Mouse (Mus musculus) erythroblast, adult 5-6 weeks (primary cell): Measurements from ENCODE around the gene Wnk2. TPM values are rescaled to one million over a fixed set of nuclear protein-coding genes. Genes with fewer than 3 reads are reported as not detected.
A peak's percentile ranks its signal among the peaks of the same experiment; 100 is the strongest.

ENCODE experiments used
- ATAC-seq: replicated peaks from 2 replicates; pipeline ENCODE4 v1.8.0; 2016; ENCODE audit warnings: moderate number of reproducible peaks, mild to moderate bottlenecking, moderate TSS enrichment, inconsistent platforms; ENCODE audit not compliant: poor library complexity, low FRiP score, severe bottlenecking
- total RNA-seq, 2 experiments: library from RNA; stranded (forward) in 1 of 2; stranded (reverse) in 1 of 2; fragments of 150-400 nt in 1 of 2; fragments of 200-764, 138-1000 nt in 1 of 2; gene quantifications; 2 replicates each; pipeline versions ENCODE4 v1.2.3 to v1.2.4; 2015 to 2017; ENCODE audit warnings: low replicate concordance in 2 of 2

The Wnk2 gene
- total RNA-seq, 2 experiments from 2014 or later, result not detected

GRCm38 (mm10) chr13:49180274-49180673, 32.5 kb upstream of the Wnk2 start:
- no peak for ATAC-seq

DNA sequence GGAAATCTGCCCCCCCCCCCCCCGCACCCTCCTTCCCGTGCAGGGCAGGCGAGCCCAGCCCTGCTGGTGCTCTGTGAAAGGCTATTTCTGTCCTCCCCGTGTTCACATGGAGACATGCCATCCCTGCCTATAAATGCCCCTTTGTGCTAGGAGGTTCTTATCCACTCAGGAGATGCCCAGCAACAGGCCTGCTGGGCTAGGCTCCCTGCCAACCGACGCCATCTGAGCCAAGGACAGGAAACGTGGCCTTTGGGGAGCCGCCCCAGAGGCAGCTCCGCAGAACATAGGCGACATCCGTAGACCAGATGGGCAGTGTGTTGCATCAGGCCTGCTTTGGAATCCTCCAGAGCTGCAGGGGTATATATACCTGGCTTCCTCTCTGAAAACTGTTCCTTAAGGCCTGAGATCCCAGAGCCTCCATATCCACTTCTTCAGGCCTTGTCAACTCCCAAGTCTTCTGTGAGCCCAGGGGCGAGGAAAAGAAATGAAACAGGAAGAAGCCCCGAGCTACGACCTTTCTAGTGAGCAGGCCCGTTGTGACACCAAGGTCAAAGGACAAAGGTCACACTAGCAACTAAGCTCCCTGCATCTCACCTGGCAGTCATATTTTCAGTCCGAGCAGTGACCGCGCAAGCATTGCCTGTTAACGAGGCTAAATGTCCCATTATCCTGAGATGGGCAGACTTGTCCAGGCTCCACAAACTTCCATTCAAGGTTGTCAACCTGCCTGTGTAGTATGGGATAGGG, 31.2 kb upstream of the Wnk2 start:
- ATAC-seq, result no peak

DNA sequence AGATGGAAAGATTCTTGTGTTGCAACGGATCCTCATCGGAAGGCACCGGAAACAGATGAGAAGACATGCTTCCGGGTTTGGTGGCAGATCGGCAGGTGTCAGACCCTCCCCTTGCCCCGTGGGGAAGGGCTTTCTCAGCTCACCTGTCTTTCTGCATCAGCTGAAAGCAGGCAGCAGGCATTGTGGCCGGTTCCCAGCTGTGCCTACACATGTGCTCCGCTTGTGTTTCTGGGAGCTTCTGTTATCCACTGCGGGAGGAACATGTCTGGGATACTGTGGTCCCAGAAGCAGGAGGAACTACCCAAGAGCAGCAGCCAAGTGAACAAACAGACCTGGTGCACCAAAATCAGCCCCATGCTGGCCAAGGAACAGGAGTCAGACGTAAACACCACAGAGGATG, 27.7 kb upstream of the Wnk2 start:
- ATAC-seq, result no peak

DNA sequence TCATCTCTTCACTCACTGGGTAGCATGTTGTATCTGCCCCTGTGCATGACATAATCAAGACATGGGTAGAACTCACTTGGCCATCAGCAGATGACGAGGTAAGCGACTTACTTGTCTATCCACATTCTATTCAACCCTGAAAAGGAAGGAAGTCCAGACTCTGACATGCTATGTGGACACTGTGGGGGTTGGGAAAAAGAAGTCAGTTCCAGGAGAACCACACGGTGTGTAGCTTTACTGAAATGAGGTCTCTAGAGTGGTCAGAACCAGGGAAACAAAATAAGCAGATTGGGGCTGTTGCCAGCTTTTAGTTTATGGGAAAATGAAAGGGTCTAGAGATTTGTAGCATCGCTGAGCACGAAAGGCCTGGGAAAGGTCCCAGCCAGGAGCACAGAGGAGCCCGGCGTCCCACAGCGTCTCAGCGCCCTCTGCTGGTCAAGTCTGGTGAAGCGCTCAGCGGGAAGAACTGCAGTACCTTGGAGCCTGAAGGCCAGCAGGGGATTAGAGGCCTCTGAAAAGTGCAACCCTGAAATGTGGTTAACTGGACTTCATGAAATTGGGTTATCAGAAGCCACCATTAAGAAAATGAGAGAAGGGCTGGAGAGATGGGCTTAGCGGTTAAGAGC, 25.3 kb upstream of the Wnk2 start:
- ATAC-seq, result peak; percentile 72

DNA sequence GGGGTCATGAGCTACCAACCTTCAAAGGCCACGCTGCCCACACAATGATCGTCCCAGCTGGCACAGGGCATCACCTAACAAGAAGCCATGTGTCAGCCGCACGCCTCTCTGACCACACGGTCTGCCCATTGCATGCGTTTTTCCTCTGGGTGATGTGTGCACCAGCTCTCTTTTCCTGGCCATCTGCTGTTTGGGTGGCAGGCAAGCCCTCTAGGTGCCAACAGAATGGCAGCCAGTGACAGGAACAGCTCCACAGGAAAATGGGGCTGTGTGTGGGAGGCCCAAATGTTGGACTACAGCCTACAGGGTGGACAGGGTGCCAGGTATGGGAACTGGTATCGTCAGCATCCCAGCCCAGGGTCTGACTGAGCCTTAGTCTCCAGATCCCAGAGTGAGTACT, 24.5 kb upstream of the Wnk2 start:
- ATAC-seq, result no peak

GRCm38 (mm10) chr13:49171729-49172128, 23.9 kb upstream of the Wnk2 start:
- no peak for ATAC-seq

- no peak for ATAC-seq
Observed at GRCm38 (mm10) chr13:49170623-49171022, 22.8 kb upstream of the Wnk2 start.

DNA sequence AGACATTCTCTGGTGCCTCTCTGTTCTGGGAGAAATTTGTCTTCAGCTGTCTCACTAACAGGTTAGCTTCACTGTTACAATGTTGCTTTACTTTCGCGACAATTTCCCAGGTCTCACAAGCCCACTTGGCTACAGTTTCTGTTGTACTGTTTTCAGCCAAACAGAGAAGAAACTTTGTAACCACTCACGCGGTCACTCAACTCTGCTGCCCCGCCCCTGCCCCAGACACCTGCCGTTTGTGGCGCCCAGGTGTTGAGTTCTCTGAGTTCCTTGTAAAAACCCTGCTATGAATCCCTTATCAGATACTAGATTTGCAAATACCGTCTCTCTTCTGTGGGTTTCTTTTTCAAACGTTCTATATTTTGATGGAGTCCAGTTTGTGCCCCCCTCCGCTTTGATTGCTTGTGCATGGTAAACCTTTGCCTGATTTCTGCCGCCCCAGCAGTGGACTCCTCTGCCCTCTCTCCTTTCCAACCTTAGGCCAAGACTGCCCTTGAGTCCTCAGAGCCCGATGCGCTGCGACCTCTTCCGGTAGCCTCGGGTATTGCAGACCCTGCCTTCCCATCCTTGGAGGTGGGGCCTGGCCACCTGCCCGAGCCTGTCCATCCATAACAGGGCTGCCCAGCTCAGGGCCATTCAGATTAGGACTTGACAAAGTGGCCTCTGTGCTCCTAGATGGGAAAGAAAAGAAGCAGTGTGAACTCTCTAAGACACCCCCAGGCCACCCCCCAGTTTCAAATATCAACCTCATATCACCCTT, 21.8 kb upstream of the Wnk2 start:
- ATAC-seq, result peak; percentile 58

DNA sequence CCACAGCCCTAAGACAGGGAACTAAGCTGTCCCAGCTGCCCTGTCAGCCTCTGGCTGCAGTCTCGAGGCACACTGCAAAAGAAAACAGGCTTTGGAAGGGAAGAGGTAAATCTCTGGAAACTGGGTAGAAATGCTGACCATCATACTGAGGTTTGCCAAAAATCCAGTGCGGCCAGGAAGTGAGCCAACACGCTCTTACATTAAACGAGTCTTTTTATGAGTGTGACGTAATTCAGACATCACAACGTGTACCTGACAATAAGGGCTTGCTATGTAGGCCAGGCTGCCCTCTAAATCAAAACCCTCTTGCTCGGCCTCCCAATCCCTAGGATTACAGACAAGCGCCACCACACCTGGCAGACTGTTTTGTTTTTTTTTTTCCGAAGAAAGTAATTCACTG, 19.3 kb upstream of the Wnk2 start:
- ATAC-seq, result no peak

GRCm38 (mm10) chr13:49163645-49164044, 15.8 kb upstream of the Wnk2 start:
- ATAC-seq, result no peak

- no peak for ATAC-seq
Observed at GRCm38 (mm10) chr13:49162722-49163121, 14.9 kb upstream of the Wnk2 start.

DNA sequence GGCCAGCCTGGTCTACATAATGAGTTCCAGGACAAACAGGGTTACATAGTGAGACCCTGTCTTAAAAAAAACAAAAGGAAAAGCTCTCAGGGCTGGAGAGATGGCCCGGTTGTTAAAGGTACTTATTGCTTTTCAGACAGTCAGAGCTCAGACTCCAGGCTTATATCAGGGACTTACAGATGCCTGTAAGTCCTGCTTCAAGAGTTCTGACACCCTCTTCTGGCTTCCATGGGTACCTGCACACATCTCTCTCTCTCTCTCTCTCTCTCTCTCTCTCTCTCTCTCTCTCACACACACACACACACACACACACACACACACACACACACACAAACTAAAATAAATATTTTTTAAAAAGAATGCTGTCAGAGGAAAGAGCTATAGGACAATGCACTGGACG, 13.4 kb upstream of the Wnk2 start:
- no peak for ATAC-seq

GRCm38 (mm10) chr13:49158040-49158713, 10.4 kb upstream of the Wnk2 start:
- no peak for ATAC-seq

DNA sequence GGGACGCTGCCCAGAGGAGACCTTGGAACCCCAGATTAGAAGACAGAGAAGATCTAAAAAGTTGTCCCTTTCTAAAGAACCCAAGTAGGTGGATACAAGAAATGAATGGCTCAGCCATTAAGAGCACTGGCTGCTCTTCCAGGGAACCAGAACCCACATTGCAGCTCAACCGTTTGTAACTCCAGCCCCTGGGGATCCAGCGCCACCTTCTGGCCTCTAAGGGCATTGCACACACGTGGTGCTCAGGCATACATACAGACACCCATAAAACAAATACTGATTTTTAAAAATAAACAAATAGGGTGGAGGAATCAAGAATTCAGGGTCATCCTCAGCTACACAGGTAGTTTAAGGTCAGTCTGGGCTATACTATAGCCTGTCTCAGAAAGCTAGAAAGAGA, 8.8 kb upstream of the Wnk2 start:
- ATAC-seq, result no peak

GRCm38 (mm10) chr13:49154621-49155020, 6.8 kb upstream of the Wnk2 start:
- ATAC-seq, result no peak

DNA sequence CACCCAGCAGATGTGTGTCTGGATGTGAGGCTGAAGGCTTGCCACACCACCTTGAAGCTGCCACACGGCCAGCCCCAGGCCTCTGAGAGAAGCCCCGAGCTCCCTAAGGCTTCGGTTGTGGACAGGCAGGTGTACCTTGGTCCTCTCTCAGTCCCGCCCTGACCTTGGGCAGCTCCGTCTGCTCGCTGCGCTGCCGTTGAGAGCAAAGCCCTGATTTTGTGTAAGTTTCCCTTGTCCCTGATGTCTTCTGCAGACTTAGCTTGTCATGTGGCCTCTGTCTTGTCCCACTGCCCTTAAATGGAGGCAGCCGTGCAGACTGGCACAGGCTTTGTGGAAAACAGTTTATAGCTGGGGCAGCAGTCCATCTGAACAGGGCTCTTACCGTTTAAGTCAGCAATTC, 6.2 kb upstream of the Wnk2 start:
- no peak for ATAC-seq

DNA sequence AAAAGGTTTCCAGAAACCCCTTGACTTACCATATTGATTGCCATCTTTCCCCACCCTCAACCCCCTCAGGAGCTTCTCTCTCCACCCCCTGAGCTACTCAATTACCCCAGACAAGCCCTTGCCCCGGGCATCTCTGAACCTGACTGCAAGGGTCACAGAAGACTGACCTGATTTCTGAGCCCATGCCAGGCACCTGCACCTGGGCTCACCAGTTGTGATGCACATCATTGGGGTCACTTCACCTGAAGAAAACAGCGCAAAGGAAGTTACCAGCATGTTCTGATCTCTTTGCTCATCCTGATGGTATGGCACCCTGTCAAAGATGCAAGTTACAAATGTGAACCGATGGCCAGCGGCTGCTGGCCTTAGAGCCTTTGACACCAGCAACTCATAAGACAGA, 873 bp upstream of the Wnk2 start:
- no peak for ATAC-seq

DNA sequence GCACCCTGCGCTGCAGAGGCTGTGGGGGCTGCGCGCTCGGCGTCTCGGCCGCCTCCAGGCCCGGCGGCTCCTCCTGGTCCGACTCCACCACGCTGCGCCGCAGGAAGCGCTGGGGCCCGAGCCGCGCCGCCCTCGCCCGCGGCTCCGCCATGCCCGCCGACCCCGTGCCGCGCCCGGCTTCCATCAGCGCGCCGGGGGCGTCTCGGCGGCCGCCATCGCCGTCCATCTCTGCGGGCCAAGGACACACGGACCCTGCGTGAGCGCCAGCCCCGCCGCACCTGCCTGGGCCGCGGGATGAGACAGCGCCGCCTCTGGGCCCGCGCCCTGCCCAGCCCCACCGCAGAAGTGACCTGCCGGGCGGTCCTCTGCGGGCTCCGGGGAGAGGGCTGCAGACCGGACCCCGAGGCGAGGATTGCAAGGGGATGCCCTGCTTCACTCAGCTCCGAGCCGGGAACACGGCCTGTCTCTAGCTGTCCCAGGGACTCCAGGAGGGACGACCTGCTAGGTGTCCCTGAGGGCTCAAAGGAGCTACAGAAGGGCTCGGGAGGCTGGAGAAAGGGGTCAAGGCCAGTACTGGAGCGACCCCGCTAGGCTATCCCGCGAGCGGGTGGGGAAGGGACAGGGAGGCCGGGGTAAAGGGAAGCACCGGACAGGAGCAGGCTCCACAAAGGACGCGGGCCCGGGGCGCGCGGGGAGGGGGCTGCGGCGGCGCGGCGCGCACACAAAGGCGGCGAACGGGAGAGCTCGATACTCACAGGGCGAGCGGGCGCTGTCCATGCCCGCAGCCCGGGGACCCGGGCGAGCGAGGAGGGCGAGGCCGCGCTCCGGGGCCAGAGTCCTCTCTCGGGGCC, 582 bp downstream of the Wnk2 start:
- no peak for ATAC-seq

DNA sequence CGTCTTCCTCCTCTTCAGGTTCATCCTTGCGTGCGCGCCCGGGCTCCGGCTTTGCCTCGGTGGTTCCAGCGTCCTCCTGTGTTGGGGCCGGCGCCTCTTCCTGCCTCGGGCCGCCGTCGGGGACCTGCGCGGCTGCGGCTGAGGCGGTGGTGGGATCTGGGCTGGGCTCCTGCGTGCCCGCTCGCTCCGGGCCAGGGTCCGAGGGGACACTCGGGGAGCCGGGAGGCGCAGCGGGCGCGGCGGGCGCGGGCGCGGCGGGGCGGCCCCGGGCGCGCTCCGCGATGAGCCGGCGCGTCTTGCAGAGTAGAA, 1.2 kb downstream of the Wnk2 start:
- ATAC-seq, result no peak
